Mouse (Mus musculus): Measurements from ENCODE around the gene Atp6v1b1. TPM values are rescaled to one million over a fixed set of nuclear protein-coding genes. Genes with fewer than 3 reads are reported as not detected.

The Atp6v1b1 gene
- total RNA-seq (2021), result 1 to 10 TPM in 1 of 2 experiments, under 1 TPM in 1; 0.68 to 1.0 TPM

GRCm38 (mm10) chr6:83742761-83743160, at the start of gene Atp6v1b1:
TSS of gene Atp6v1b1 (plus strand) at chr6:83742990.
- intact Hi-C loops (cut with DNase I), result no loop called here
- no peak for DNase-seq

- intact Hi-C loops (cut with DNase I), result no loop called here
- DNase-seq, result peak; percentile 54
Observed at GRCm38 (mm10) chr6:83693835-83694234, 49.0 kb upstream of the Atp6v1b1 start.

GRCm38 (mm10) chr6:83695731-83696130, 47.1 kb upstream of the Atp6v1b1 start:
- no peak for DNase-seq

GRCm38 (mm10) chr6:83696684-83697083, 46.1 kb upstream of the Atp6v1b1 start:
- intact Hi-C loops (cut with DNase I), result no loop called here
- no peak for DNase-seq

More at GRCm38 (mm10) chr6:83695731-83696130, 47.1 kb upstream of the Atp6v1b1 start:
- intact Hi-C loops (cut with DNase I), result no loop called here

- DNase-seq, result no peak
- intact Hi-C loops (cut with DNase I), result no loop called here
Observed at GRCm38 (mm10) chr6:83697932-83698331, 44.9 kb upstream of the Atp6v1b1 start.

GRCm38 (mm10) chr6:83699971-83700370, 42.8 kb upstream of the Atp6v1b1 start:
- intact Hi-C loops (cut with DNase I), result no loop called here
- no peak for DNase-seq

- no peak for DNase-seq
- intact Hi-C loops (cut with DNase I), result no loop called here
Observed at GRCm38 (mm10) chr6:83701001-83701400, 41.8 kb upstream of the Atp6v1b1 start.

GRCm38 (mm10) chr6:83702146-83702999, 40.4 kb upstream of the Atp6v1b1 start:
- intact Hi-C loops (cut with DNase I), result no loop called here

GRCm38 (mm10) chr6:83703000-83703721, 39.6 kb upstream of the Atp6v1b1 start:
- DNase-seq, result no peak
- intact Hi-C loops (cut with DNase I), result no loop called here

More at GRCm38 (mm10) chr6:83702146-83702999, 40.4 kb upstream of the Atp6v1b1 start:
- DNase-seq, result no peak

- intact Hi-C loops (cut with DNase I), result no loop called here
Observed at GRCm38 (mm10) chr6:83703722-83704078, 39.1 kb upstream of the Atp6v1b1 start.

GRCm38 (mm10) chr6:83704294-83704693, 38.5 kb upstream of the Atp6v1b1 start:
- no peak for DNase-seq
- intact Hi-C loops (cut with DNase I), result no loop called here

More at GRCm38 (mm10) chr6:83703722-83704078, 39.1 kb upstream of the Atp6v1b1 start:
- DNase-seq, result no peak

- intact Hi-C loops (cut with DNase I), result no loop called here
- DNase-seq, result no peak
Observed at GRCm38 (mm10) chr6:83704701-83705100, 38.1 kb upstream of the Atp6v1b1 start.

- no peak for DNase-seq
- intact Hi-C loops (cut with DNase I), result no loop called here
Observed at GRCm38 (mm10) chr6:83707738-83708510, 34.9 kb upstream of the Atp6v1b1 start.

- intact Hi-C loops (cut with DNase I), result no loop called here
- no peak for DNase-seq
Observed at GRCm38 (mm10) chr6:83710361-83711066, 32.3 kb upstream of the Atp6v1b1 start.

GRCm38 (mm10) chr6:83711067-83711675, 31.6 kb upstream of the Atp6v1b1 start, which contains the start of gene Vax2:
TSS of gene Vax2 (plus strand) at chr6:83711264.
- intact Hi-C loops (cut with DNase I), result no loop called here
- DNase-seq, result peak; percentile 68

GRCm38 (mm10) chr6:83711725-83712475, 30.9 kb upstream of the Atp6v1b1 start:
- intact Hi-C loops (cut with DNase I), result no loop called here
- no peak for DNase-seq

GRCm38 (mm10) chr6:83713271-83714136, 29.3 kb upstream of the Atp6v1b1 start:
- intact Hi-C loops (cut with DNase I), result no loop called here
- DNase-seq, result no peak
